Mouse (Mus musculus) urinary bladder, postnatal 0 days (tissue): ENCODE results near the gene Pgk1. TPM values are rescaled to one million over a fixed set of nuclear protein-coding genes. Genes with fewer than 3 reads are reported as not detected.

Source experiments
- polyA plus RNA-seq: library from polyadenylated mRNA; unstranded; fragments of >200 nt; fragmentation: Nextera tagmentation; extraction: Ambion mirVana; gene quantifications from 2 replicates; pipeline ENCODE4 v1.2.1, GENCODE M21; 2015

The Pgk1 gene
- polyA plus RNA-seq: 228 and 259 TPM in 2 replicates

DNA sequence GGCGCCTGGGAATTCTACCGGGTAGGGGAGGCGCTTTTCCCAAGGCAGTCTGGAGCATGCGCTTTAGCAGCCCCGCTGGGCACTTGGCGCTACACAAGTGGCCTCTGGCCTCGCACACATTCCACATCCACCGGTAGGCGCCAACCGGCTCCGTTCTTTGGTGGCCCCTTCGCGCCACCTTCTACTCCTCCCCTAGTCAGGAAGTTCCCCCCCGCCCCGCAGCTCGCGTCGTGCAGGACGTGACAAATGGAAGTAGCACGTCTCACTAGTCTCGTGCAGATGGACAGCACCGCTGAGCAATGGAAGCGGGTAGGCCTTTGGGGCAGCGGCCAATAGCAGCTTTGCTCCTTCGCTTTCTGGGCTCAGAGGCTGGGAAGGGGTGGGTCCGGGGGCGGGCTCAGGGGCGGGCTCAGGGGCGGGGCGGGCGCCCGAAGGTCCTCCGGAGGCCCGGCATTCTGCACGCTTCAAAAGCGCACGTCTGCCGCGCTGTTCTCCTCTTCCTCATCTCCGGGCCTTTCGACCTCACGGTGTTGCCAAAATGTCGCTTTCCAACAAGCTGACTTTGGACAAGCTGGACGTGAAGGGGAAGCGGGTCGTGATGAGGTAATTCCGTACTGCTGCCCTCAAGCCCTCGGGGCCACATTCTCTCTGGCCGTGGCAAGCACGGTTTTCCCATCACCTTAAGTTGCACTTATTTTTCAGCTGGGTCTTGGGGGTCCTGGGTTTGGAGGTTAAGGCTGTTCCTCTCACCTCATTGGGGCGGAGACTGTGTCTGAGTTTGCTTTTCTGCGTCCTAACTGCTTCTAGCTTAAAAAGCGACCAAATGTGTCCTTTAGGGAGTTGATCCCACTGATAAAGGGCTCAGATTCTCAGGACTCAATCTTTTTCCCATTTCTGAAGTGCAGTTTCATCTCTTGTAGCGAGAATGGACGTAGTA, at the start of gene Pgk1:
Pgk1 (plus strand) TSS at position 388 of the 937 bp plus-strand sequence.

DNA sequence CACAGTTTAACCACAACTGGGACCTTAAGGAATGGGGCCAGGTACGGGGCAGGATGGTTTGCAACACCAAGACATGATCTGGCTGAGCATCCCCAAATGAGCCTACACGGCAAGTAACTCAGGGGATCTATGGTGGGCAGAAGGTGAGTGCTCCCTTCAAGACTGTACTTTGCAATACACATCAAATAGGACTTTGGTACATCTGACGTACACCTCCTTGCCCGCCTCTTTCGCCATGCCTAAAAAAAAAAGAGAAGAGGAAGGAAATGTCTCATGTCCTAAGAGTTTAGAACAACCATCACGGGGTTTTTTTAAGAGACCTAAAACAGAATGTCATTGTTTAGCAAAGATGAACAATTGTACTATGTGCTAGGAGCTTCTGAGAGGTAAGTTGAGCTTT, 44.0 kb upstream of the Pgk1 start, which contains the start of gene Tlr13:
Tlr13 (plus strand) TSS at position 269 of the 400 bp plus-strand sequence.

DNA sequence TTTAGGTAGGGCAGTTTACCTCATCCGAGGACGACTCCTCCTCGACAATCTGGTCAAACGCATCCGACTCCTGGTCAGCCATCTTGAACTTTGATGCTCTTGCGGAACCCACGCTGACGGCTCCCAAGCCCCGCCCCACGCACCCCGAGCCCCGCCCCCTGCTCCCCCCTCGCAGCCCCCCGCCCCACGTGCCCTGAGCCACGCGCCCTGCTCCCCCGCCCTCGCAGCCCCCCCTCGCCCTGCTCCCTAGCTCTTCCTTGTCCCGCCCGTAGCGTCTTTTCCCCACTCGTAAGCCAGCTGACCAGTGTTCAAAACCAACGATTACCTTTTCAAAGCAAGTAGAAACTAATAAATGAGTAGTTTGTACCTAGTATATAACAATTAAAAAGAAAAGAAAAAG, 34.2 kb downstream of the Pgk1 start, which contains the start of gene Taf9b:
Taf9b (minus strand) TSS at position 101 of the 400 bp plus-strand sequence.

Other genes with a start within 250 kb of the Pgk1 start
- 33.1 and 40.3 TPM in 2 replicates for gene Magt1, start 175.2 kb upstream of the Pgk1 start, polyA plus RNA-seq
- gene Cox7b, start 171.4 kb upstream of the Pgk1 start, polyA plus RNA-seq: 485 and 539 TPM in 2 replicates
- 13.4 and 16.4 TPM in 2 replicates for gene Atp7a, start 159.8 kb upstream of the Pgk1 start, polyA plus RNA-seq
- 1.3 and 3.8 TPM in 2 replicates for gene Tlr13, start 43.9 kb upstream of the Pgk1 start, polyA plus RNA-seq
- gene Taf9b, start 34.1 kb downstream of the Pgk1 start, polyA plus RNA-seq: 13.1 and 15.5 TPM in 2 replicates
- gene Fnd3c2, start 68.3 kb downstream of the Pgk1 start, polyA plus RNA-seq: not detected in 2 replicates